Mouse (Mus musculus) liver, embryonic 12.5 days (tissue): ENCODE measurements at regions not wholly inside any gene's neighbourhood (a gene's known extent, or its start where the extent isn't known, plus 50 kb on each side); places are given as distances from the start of the nearest gene placed in this dataset.
"Not testable (repeated sequence)": the region's sequence is repeated elsewhere in the genome, so short reads cannot be mapped to it uniquely, and the experiment has no call there.

Experiments used
- ATAC-seq: fragments of 200-750 bp; cut with Nextera tagmentation; 2 replicates; pipeline ENCODE4 v1.8.0; 2017; ENCODE audit warnings: moderate number of reproducible peaks, mild to moderate bottlenecking, moderate library complexity
- H3K27ac ChIP-seq: fragments of 300-500 bp; sonication (generic); 2 replicates; pipeline ENCODE4 v1.5.1; 2016; ENCODE audit warnings: mild to moderate bottlenecking
- H3K27me3 ChIP-seq: fragments of 300-500 bp; sonication (generic); replicated peaks from 2 replicates; pipeline ENCODE4 v1.6.1; 2016; ENCODE audit warnings: mild to moderate bottlenecking, moderate library complexity
- H3K36me3 ChIP-seq: fragments of 300-500 bp; sonication (generic); 2 replicates; pipeline ENCODE4 v1.6.1; 2016; ENCODE audit warnings: mild to moderate bottlenecking, moderate library complexity
- H3K4me1 ChIP-seq: fragments of 300-500 bp; sonication (generic); 2 replicates; pipeline ENCODE4 v1.6.1; 2016
- H3K4me2 ChIP-seq: fragments of 300-500 bp; sonication (generic); 2 replicates; pipeline ENCODE4 v1.6.1; 2016; ENCODE audit warnings: mild to moderate bottlenecking, moderate library complexity
- H3K4me3 ChIP-seq: fragments of 300-500 bp; sonication (generic); 2 replicates; pipeline ENCODE4 v1.5.1; 2016; ENCODE audit warnings: mild to moderate bottlenecking, moderate library complexity
- H3K9ac ChIP-seq: fragments of 300-500 bp; sonication (generic); 2 replicates; pipeline ENCODE4 v1.6.1; 2016; ENCODE audit warnings: mild to moderate bottlenecking, moderate library complexity
- H3K9me3 ChIP-seq: fragments of 300-500 bp; sonication (generic); replicated peaks from 2 replicates; pipeline ENCODE4 v1.6.1; 2016; ENCODE audit warnings: mild to moderate bottlenecking, moderate library complexity
- WGBS: fragments of 180-500 bp; shearing (Covaris S2); methylation state at CpG from one replicate; pipeline ENCODE4 v1.1.7; 2016; ENCODE audit not compliant: insufficient replicate concordance; 5-methylcytosine and 5-hydroxymethylcytosine counted together

DNA sequence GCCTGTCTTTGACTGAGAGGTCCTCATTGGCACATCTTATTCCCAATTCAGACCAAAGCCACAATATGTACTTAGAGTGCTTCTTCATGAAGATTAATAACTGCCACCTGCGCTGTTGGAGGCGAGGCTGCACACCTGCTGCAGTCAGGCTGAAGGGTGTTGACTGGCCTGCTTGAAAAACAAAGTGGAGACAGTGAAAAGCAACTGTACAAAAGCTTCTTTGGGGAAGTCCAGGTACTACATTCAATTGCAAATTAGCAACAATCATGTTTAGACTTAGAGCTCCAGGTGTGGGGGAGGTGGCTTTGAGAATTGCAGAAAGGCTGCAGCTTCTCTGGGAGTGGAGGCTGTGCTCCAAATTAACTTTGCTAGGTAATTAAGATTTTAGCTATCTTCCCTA lies 170.6 kb upstream of the Klf6 start:
- H3K36me3 ChIP-seq, H3K27me3 ChIP-seq, H3K4me2 ChIP-seq, H3K4me1 ChIP-seq, ATAC-seq, H3K9ac ChIP-seq, H3K4me3 ChIP-seq, H3K9me3 ChIP-seq, H3K27ac ChIP-seq: not testable (repeated sequence)
- 69% methylated on average over 2 of the region's 2 CpGs for WGBS

DNA sequence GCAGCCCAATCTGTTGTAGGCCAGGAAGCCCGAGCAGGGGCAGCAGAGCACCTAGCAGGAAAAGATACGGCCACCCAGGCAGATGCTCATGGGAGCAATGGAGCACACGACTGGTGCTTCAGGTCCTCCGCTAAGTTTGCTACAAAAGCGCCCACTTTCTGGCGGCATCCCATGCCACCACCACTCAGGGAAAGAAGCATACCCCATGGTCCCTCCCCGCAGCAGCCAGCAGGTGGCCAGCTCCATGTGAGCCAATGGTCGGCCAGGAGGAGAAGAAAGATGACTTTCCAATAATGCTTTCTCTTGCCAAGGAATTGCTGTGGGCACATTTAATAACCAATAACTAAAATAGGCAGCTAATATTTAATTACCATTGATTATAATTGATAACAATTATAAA lies 166.7 kb upstream of the Klf6 start:
- no peaks in the 10 kb centered on the region for H3K9me3 ChIP-seq
- no peak overlapping the region for H3K4me3 ChIP-seq
- no peaks in the 10 kb centered on the region for H3K27me3 ChIP-seq
- 86% methylated on average over 8 of the region's 8 CpGs for WGBS
- no peak for ATAC-seq
- H3K4me1 ChIP-seq = no peaks in the 10 kb centered on the region
- H3K9ac ChIP-seq = no peak overlapping the region
- no peak overlapping the region for H3K4me2 ChIP-seq
- no peaks in the 10 kb centered on the region for H3K36me3 ChIP-seq
- no peak overlapping the region for H3K27ac ChIP-seq

DNA sequence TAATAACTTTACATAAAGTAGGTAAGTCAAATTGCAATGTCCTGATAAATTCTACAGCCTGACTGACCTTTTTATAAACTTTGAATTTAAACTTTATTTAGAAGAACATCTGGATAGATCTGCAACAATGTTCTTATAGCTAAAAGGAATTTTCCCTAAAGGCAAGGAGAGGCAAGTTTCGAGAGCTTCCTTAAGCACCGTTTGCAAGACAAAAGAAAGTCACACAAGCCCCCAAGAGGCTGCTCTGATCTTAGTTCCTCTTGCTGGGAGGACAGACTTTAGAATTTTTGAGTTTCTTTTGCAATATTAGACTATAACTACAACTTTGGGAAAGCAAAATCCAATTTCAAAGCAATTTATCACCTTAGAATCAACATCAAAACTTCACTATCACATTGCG lies 165.7 kb upstream of the Klf6 start:
- H3K4me3 ChIP-seq, H3K9me3 ChIP-seq, H3K4me2 ChIP-seq, H3K4me1 ChIP-seq, H3K27ac ChIP-seq, ATAC-seq, H3K9ac ChIP-seq, H3K36me3 ChIP-seq, H3K27me3 ChIP-seq: not testable (repeated sequence)
- whole genome bisulfite sequencing = 62% methylated on average over 3 of the region's 3 CpGs

GRCm38 (mm10) chr13:5696377-5696776 lies 164.9 kb upstream of the Klf6 start:
- no peak overlapping the region for H3K9ac ChIP-seq
- no peak for ATAC-seq
- H3K27ac ChIP-seq = no peak overlapping the region
- no peak overlapping the region for H3K4me3 ChIP-seq
- no peaks in the 10 kb centered on the region for H3K4me1 ChIP-seq
- H3K9me3 ChIP-seq = no peaks in the 10 kb centered on the region
- no peak overlapping the region for H3K4me2 ChIP-seq
- 29% methylated on average over 2 of the region's 2 CpGs for WGBS
- no peaks in the 10 kb centered on the region for H3K36me3 ChIP-seq
- no peaks in the 10 kb centered on the region for H3K27me3 ChIP-seq

DNA sequence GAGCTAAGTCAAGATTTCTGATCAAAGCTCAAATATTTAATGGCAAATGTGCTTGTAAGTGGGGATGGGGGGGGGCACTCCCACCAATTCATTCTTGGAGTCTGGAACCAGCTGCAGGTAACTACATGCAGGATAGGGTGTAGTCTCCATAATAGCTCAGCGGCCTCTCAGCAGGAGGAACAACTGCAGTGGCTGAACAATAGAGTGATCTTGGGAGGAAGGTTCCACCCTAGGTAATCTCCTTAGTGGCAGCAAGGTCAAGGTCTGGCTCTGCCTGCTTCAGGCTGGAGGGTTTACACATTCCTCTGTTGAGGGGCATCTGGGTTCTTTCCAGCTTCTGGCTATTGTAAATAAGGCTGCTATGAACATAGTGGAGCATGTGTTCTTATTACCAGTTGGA lies 164.0 kb upstream of the Klf6 start:
- H3K4me2 ChIP-seq, H3K27ac ChIP-seq, H3K9me3 ChIP-seq, ATAC-seq, H3K4me3 ChIP-seq, H3K27me3 ChIP-seq, H3K9ac ChIP-seq, H3K4me1 ChIP-seq, H3K36me3 ChIP-seq: not testable (repeated sequence)
- 75% methylated on average over 1 of the region's 1 CpGs for WGBS

GRCm38 (mm10) chr13:5702071-5702470 lies 159.2 kb upstream of the Klf6 start:
- H3K27ac ChIP-seq = no peak overlapping the region
- H3K27me3 ChIP-seq = no peaks in the 10 kb centered on the region
- no peaks in the 10 kb centered on the region for H3K36me3 ChIP-seq
- no peak for ATAC-seq
- 76% methylated on average over 3 of the region's 3 CpGs for WGBS
- no peak overlapping the region for H3K4me3 ChIP-seq
- no peak overlapping the region for H3K4me2 ChIP-seq
- H3K9me3 ChIP-seq = no peaks in the 10 kb centered on the region
- H3K4me1 ChIP-seq = no peaks in the 10 kb centered on the region
- no peak overlapping the region for H3K9ac ChIP-seq

DNA sequence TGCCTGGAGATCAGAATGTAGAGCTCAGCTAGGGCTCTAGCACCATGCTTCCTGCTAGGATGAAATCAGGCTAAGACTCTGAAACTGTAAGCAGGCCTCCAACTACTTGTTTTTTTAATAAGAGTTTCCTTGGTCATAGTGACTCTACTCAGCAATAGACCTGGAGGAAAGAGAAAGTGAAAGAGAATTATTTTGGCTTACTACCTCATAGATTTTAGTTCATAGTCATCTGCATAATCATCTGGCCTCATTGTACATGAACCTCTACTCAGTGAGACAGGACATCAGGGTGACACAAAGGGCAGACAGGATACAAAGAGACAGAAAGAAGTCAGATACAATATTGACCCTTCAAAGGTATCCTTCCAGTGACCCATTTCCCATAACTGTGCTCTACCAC lies 156.3 kb upstream of the Klf6 start:
- Histone ChIP-seq H3K4me1 (no peaks in the 10 kb centered on the region), H3K27ac (no peak overlapping the region), H3K9ac (no peak overlapping the region), H3K27me3 (no peaks in the 10 kb centered on the region), H3K36me3 (no peaks in the 10 kb centered on the region), H3K4me2 (no peak overlapping the region), H3K4me3 (no peak overlapping the region), H3K9me3 (no peaks in the 10 kb centered on the region)
- no peak for ATAC-seq

GRCm38 (mm10) chr13:5711646-5712045 lies 149.6 kb upstream of the Klf6 start:
- 72% methylated on average over 1 of the region's 1 CpGs for WGBS
- Histone ChIP-seq H3K4me2 (no peak overlapping the region), H3K27ac (no peak overlapping the region), H3K4me1 (no peaks in the 10 kb centered on the region), H3K9me3 (no peaks in the 10 kb centered on the region), H3K9ac (no peak overlapping the region), H3K27me3 (no peaks in the 10 kb centered on the region), H3K36me3 (no peaks in the 10 kb centered on the region), H3K4me3 (no peak overlapping the region)
- no peak for ATAC-seq

- Histone ChIP-seq H3K9ac (no peak overlapping the region), H3K9me3 (no peaks in the 10 kb centered on the region), H3K36me3 (no peaks in the 10 kb centered on the region), H3K4me2 (no peak overlapping the region), H3K4me1 (no peaks in the 10 kb centered on the region), H3K4me3 (no peak overlapping the region), H3K27ac (no peak overlapping the region), H3K27me3 (no peaks in the 10 kb centered on the region)
- 73% methylated on average over 6 of the region's 6 CpGs for WGBS
- ATAC-seq = no peak
These were observed 148.0 kb upstream of the Klf6 start for GRCm38 (mm10) chr13:5713195-5713863.

- Histone ChIP-seq H3K27me3 (no peaks in the 10 kb centered on the region), H3K27ac (no peak overlapping the region), H3K4me3 (no peak overlapping the region), H3K4me2 (no peak overlapping the region), H3K36me3 (no peaks in the 10 kb centered on the region), H3K9me3 (no peaks in the 10 kb centered on the region), H3K9ac (no peak overlapping the region), H3K4me1 (no peaks in the 10 kb centered on the region)
- WGBS = 75% methylated on average over 12 of the region's 12 CpGs
- no peak for ATAC-seq
These were observed 147.1 kb upstream of the Klf6 start for GRCm38 (mm10) chr13:5714191-5714591.

DNA sequence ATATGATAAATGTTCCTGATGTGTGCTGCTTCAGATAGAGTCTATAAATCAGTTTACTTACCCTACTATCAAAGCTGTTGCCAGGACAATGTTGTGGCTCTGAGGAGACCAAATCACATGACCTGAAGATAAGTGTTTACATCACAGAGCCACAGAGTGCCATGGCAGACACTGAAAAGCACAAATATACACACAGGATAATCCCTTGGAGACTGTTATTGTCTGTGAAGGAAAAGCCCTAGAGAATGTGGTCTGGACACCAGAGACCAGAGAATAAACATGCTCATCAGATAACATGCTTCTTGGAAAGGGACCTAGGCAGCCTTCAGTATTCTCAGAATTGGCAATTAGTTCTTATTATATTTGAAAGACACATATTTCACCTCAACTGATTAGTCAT lies 146.5 kb upstream of the Klf6 start:
- Histone ChIP-seq H3K4me2 (no peak overlapping the region), H3K4me3 (no peak overlapping the region), H3K9me3 (no peaks in the 10 kb centered on the region), H3K27ac (no peak overlapping the region), H3K27me3 (no peaks in the 10 kb centered on the region), H3K4me1 (no peaks in the 10 kb centered on the region), H3K9ac (no peak overlapping the region), H3K36me3 (no peaks in the 10 kb centered on the region)
- no peak for ATAC-seq

DNA sequence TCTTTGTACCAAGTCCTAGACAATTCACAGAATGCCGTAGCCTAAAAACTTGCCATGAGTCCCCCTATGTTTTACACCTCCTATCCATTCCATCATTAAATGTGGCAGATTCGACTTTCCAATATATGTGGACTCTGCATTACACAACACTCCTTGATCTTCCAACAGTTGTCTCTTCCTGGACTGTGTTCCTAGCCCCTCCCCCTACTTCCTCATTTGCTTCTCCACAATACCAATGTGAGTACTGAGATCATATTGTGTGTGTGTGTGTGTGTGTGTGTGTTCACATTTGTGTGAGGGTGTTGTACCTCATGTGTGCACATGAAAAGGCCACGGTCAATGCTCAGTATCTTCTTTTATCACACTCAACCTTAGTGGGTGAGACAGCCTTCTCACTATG lies 144.5 kb upstream of the Klf6 start:
- H3K4me1 ChIP-seq = no peaks in the 10 kb centered on the region
- no peak overlapping the region for H3K4me2 ChIP-seq
- no peaks in the 10 kb centered on the region for H3K36me3 ChIP-seq
- no peak overlapping the region for H3K4me3 ChIP-seq
- no peak overlapping the region for H3K9ac ChIP-seq
- no peaks in the 10 kb centered on the region for H3K27me3 ChIP-seq
- H3K9me3 ChIP-seq = no peaks in the 10 kb centered on the region
- no peak overlapping the region for H3K27ac ChIP-seq
- WGBS = 60% methylated on average over 3 of the region's 3 CpGs
- no peak for ATAC-seq

DNA sequence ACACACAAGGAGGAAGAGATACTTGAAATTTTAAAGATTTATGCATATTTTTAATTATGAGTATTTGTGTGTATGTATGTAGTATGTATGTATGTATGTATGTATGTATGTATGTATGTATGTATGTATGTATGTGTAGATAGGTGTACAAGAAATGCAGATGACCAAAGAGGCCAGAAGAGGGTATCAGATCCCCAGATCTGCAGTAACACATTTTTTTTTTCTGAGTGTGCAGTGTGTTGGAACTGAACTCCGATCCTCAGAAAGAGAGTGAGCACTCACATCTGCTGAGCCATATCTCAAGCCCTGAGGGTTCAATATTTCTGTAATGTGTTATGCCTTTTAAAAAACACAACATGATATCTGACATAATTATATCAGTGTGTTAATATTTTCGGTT lies 138.0 kb upstream of the Klf6 start:
- ATAC-seq = no peak
- Histone ChIP-seq H3K36me3 (no peaks in the 10 kb centered on the region), H3K27me3 (no peaks in the 10 kb centered on the region), H3K4me3 (no peak overlapping the region), H3K9ac (no peak overlapping the region), H3K27ac (no peak overlapping the region), H3K4me2 (no peak overlapping the region), H3K4me1 (no peaks in the 10 kb centered on the region), H3K9me3 (no peaks in the 10 kb centered on the region)
- 73% methylated on average over 2 of the region's 2 CpGs for WGBS
